Mouse (Mus musculus): ENCODE results near the gene Pgpep1. TPM values are rescaled to one million over a fixed set of nuclear protein-coding genes. Genes with fewer than 3 reads are reported as not detected.

Gene Pgpep1
- polyA plus RNA-seq, 1 experiment from 2014 or later: 103 TPM

- H3K4me2 ChIP-seq: no peak overlapping the region
Observed at GRCm38 (mm10) chr8:70648164-70648442, 12.1 kb downstream of the Pgpep1 start.

GRCm38 (mm10) chr8:70647343-70648163 lies 12.6 kb downstream of the Pgpep1 start:
- H3K9ac ChIP-seq (ENCODE audit: low read length): 0 out of 2 replicates have a peak overlapping the region, but pooled peaks have one; percentile 5
- no peak overlapping the region for H3K4me3 ChIP-seq (ENCODE audit: low read depth, low read length)
- H3K27me3 ChIP-seq (ENCODE audit: control insufficient read depth, insufficient read depth, low read length): no peaks in the 10 kb centered on the region
- 60% methylated on average over 8 of the region's 8 CpGs for WGBS
- no peak overlapping the region for H3K4me2 ChIP-seq
- peak overlapping the region; percentile 48; the same call in 1 of the 2 replicates for H3K27ac ChIP-seq (ENCODE audit: low read depth, low read length)
- H3K4me1 ChIP-seq (ENCODE audit: control insufficient read depth, insufficient read depth, low read length): peaks cover 10% of the 10 kb centered on the region
- DNase-seq (ENCODE audit: low spot score, missing footprints): no peak
- H3K9me3 ChIP-seq (ENCODE audit: control insufficient read depth, low read length): no peaks in the 10 kb centered on the region
- peak; percentile 57; the same call in 1 of the 2 replicates for ATAC-seq (ENCODE audit: low FRiP score)
- peaks cover 12% of the 10 kb centered on the region for H3K36me3 ChIP-seq (ENCODE audit: control insufficient read depth, insufficient read depth, low read length)

More at GRCm38 (mm10) chr8:70648164-70648442, 12.1 kb downstream of the Pgpep1 start:
- Histone ChIP-seq H3K9me3 (ENCODE audit: control insufficient read depth, low read length) (no peaks in the 10 kb centered on the region), H3K4me3 (ENCODE audit: low read depth, low read length) (no peak overlapping the region), H3K36me3 (ENCODE audit: control insufficient read depth, insufficient read depth, low read length) (peaks cover 12% of the 10 kb centered on the region), H3K27ac (ENCODE audit: low read depth, low read length) (no peak overlapping the region), H3K4me1 (ENCODE audit: control insufficient read depth, insufficient read depth, low read length) (peaks cover 10% of the 10 kb centered on the region), H3K27me3 (ENCODE audit: control insufficient read depth, insufficient read depth, low read length) (no peaks in the 10 kb centered on the region), H3K9ac (ENCODE audit: low read length) (no peak overlapping the region)
- DNase-seq (ENCODE audit: low spot score, missing footprints): no peak
- WGBS: 33% methylated on average over 1 of the region's 1 CpGs
- ATAC-seq (ENCODE audit: low FRiP score): no peak

GRCm38 (mm10) chr8:70646775-70647174 lies 13.4 kb downstream of the Pgpep1 start:
- peak overlapping the region; percentile 48; the same call in 1 of the 2 replicates for H3K27ac ChIP-seq (ENCODE audit: low read depth, low read length)

GRCm38 (mm10) chr8:70646369-70646768 lies 13.8 kb downstream of the Pgpep1 start:
- Histone ChIP-seq H3K27me3 (ENCODE audit: control insufficient read depth, insufficient read depth, low read length) (no peaks in the 10 kb centered on the region), H3K27ac (ENCODE audit: low read depth, low read length) (no peak overlapping the region)
- 78% methylated on average over 6 of the region's 6 CpGs for WGBS

More at GRCm38 (mm10) chr8:70646775-70647174, 13.4 kb downstream of the Pgpep1 start:
- Histone ChIP-seq H3K9ac (ENCODE audit: low read length) (no peak overlapping the region), H3K27me3 (ENCODE audit: control insufficient read depth, insufficient read depth, low read length) (no peaks in the 10 kb centered on the region), H3K4me1 (ENCODE audit: control insufficient read depth, insufficient read depth, low read length) (peaks cover 10% of the 10 kb centered on the region), H3K4me2 (no peak overlapping the region), H3K4me3 (ENCODE audit: low read depth, low read length) (no peak overlapping the region), H3K9me3 (ENCODE audit: control insufficient read depth, low read length) (no peaks in the 10 kb centered on the region), H3K36me3 (ENCODE audit: control insufficient read depth, insufficient read depth, low read length) (peaks cover 10% of the 10 kb centered on the region)
- ATAC-seq (ENCODE audit: low FRiP score) (no peak), DNase-seq (ENCODE audit: low spot score, missing footprints) (no peak)

GRCm38 (mm10) chr8:70645501-70646224 lies 14.5 kb downstream of the Pgpep1 start:
- ATAC-seq (ENCODE audit: low FRiP score) (no peak), DNase-seq (ENCODE audit: low spot score, missing footprints) (no peak)
- no peak overlapping the region for H3K9ac ChIP-seq (ENCODE audit: low read length)
- no peaks in the 10 kb centered on the region for H3K27me3 ChIP-seq (ENCODE audit: control insufficient read depth, insufficient read depth, low read length)
- no peak overlapping the region for H3K4me2 ChIP-seq
- H3K9me3 ChIP-seq (ENCODE audit: control insufficient read depth, low read length): no peaks in the 10 kb centered on the region
- peaks cover 10% of the 10 kb centered on the region for H3K4me1 ChIP-seq (ENCODE audit: control insufficient read depth, insufficient read depth, low read length)
- H3K36me3 ChIP-seq (ENCODE audit: control insufficient read depth, insufficient read depth, low read length): peaks cover 10% of the 10 kb centered on the region
- 64% methylated on average over 17 of the region's 17 CpGs for WGBS
- no peak overlapping the region for H3K27ac ChIP-seq (ENCODE audit: low read depth, low read length)
- no peak overlapping the region for H3K4me3 ChIP-seq (ENCODE audit: low read depth, low read length)

More at GRCm38 (mm10) chr8:70646369-70646768, 13.8 kb downstream of the Pgpep1 start:
- no peak for DNase-seq (ENCODE audit: low spot score, missing footprints)
- Histone ChIP-seq H3K36me3 (ENCODE audit: control insufficient read depth, insufficient read depth, low read length) (peaks cover 10% of the 10 kb centered on the region), H3K4me2 (no peak overlapping the region), H3K4me1 (ENCODE audit: control insufficient read depth, insufficient read depth, low read length) (peaks cover 10% of the 10 kb centered on the region), H3K9me3 (ENCODE audit: control insufficient read depth, low read length) (no peaks in the 10 kb centered on the region), H3K9ac (ENCODE audit: low read length) (no peak overlapping the region), H3K4me3 (ENCODE audit: low read depth, low read length) (no peak overlapping the region)
- no peak for ATAC-seq (ENCODE audit: low FRiP score)

GRCm38 (mm10) chr8:70644065-70644464 lies 16.1 kb downstream of the Pgpep1 start:
- 82% methylated on average over 2 of the region's 2 CpGs for WGBS
- no peak for DNase-seq (ENCODE audit: low spot score, missing footprints)

GRCm38 (mm10) chr8:70643019-70643418 lies 17.2 kb downstream of the Pgpep1 start:
- Histone ChIP-seq H3K4me2 (no peak overlapping the region), H3K9me3 (ENCODE audit: control insufficient read depth, low read length) (no peaks in the 10 kb centered on the region), H3K4me1 (ENCODE audit: control insufficient read depth, insufficient read depth, low read length) (peaks cover 10% of the 10 kb centered on the region), H3K27me3 (ENCODE audit: control insufficient read depth, insufficient read depth, low read length) (no peaks in the 10 kb centered on the region), H3K9ac (ENCODE audit: low read length) (no peak overlapping the region), H3K27ac (ENCODE audit: low read depth, low read length) (no peak overlapping the region), H3K4me3 (ENCODE audit: low read depth, low read length) (no peak overlapping the region), H3K36me3 (ENCODE audit: control insufficient read depth, insufficient read depth, low read length) (no peaks in the 10 kb centered on the region)
- ATAC-seq (ENCODE audit: low FRiP score) (no peak), DNase-seq (ENCODE audit: low spot score, missing footprints) (no peak)
- WGBS: 72% methylated on average over 3 of the region's 3 CpGs

More at GRCm38 (mm10) chr8:70644065-70644464, 16.1 kb downstream of the Pgpep1 start:
- Histone ChIP-seq H3K4me2 (no peak overlapping the region), H3K9ac (ENCODE audit: low read length) (no peak overlapping the region), H3K4me3 (ENCODE audit: low read depth, low read length) (no peak overlapping the region), H3K27ac (ENCODE audit: low read depth, low read length) (no peak overlapping the region), H3K27me3 (ENCODE audit: control insufficient read depth, insufficient read depth, low read length) (no peaks in the 10 kb centered on the region), H3K4me1 (ENCODE audit: control insufficient read depth, insufficient read depth, low read length) (peaks cover 10% of the 10 kb centered on the region), H3K36me3 (ENCODE audit: control insufficient read depth, insufficient read depth, low read length) (no peaks in the 10 kb centered on the region; the same call in 1 of the 2 replicates), H3K9me3 (ENCODE audit: control insufficient read depth, low read length) (no peaks in the 10 kb centered on the region)
- no peak for ATAC-seq (ENCODE audit: low FRiP score)

- H3K4me3 ChIP-seq (ENCODE audit: low read depth, low read length): no peak overlapping the region
- no peak overlapping the region for H3K4me2 ChIP-seq
- DNase-seq (ENCODE audit: low spot score, missing footprints): no peak
- 81% methylated on average over 9 of the region's 9 CpGs for WGBS
- H3K27ac ChIP-seq (ENCODE audit: low read depth, low read length): no peak overlapping the region
- no peak for ATAC-seq (ENCODE audit: low FRiP score)
- H3K27me3 ChIP-seq (ENCODE audit: control insufficient read depth, insufficient read depth, low read length): no peaks in the 10 kb centered on the region
- H3K9me3 ChIP-seq (ENCODE audit: control insufficient read depth, low read length): no peaks in the 10 kb centered on the region
- no peaks in the 10 kb centered on the region for H3K4me1 ChIP-seq (ENCODE audit: control insufficient read depth, insufficient read depth, low read length)
- H3K36me3 ChIP-seq (ENCODE audit: control insufficient read depth, insufficient read depth, low read length): no peaks in the 10 kb centered on the region
- H3K9ac ChIP-seq (ENCODE audit: low read length): no peak overlapping the region
Observed at GRCm38 (mm10) chr8:70638752-70639151, 21.4 kb downstream of the Pgpep1 start.

GRCm38 (mm10) chr8:70636838-70637237 lies 23.4 kb downstream of the Pgpep1 start:
- H3K4me3 ChIP-seq (ENCODE audit: low read depth, low read length): no peak overlapping the region
- H3K27ac ChIP-seq (ENCODE audit: low read depth, low read length): no peak overlapping the region
- H3K4me2 ChIP-seq: no peak overlapping the region
- H3K4me1 ChIP-seq (ENCODE audit: control insufficient read depth, insufficient read depth, low read length): no peaks in the 10 kb centered on the region
- WGBS: 54% methylated on average over 8 of the region's 8 CpGs
- no peak for DNase-seq (ENCODE audit: low spot score, missing footprints)
- H3K9ac ChIP-seq (ENCODE audit: low read length): no peak overlapping the region
- no peaks in the 10 kb centered on the region for H3K9me3 ChIP-seq (ENCODE audit: control insufficient read depth, low read length)
- no peaks in the 10 kb centered on the region for H3K36me3 ChIP-seq (ENCODE audit: control insufficient read depth, insufficient read depth, low read length)
- ATAC-seq (ENCODE audit: low FRiP score): no peak
- no peaks in the 10 kb centered on the region; the same call in 1 of the 2 replicates for H3K27me3 ChIP-seq (ENCODE audit: control insufficient read depth, insufficient read depth, low read length)
